Mouse (Mus musculus) myocyte (in vitro differentiated cells): ENCODE measurements at regions not wholly inside any gene's neighbourhood (a gene's known extent, or its start where the extent isn't known, plus 50 kb on each side); places are given as distances from the start of the nearest gene placed in this dataset.

Source experiments
- MYOD1 ChIP-seq, 3 experiments: IDR thresholded peaks; one replicate each; pipeline ENCODE4 v1.6.1; 2011; ENCODE audit warnings: control low read depth in 2 of 3, low read depth in 2 of 3, mild to moderate bottlenecking in 2 of 3, moderate library complexity in 1 of 3; ENCODE audit not compliant: insufficient read length in 2 of 3, control insufficient read depth in 1 of 3
- POLR2A ChIP-seq: IDR thresholded peaks from one replicate; pipeline ENCODE4 v1.6.1; 2011; ENCODE audit warnings: low read depth, mild to moderate bottlenecking, control low read depth, moderate library complexity; ENCODE audit not compliant: insufficient read length
- TCF12 ChIP-seq: IDR thresholded peaks from one replicate; pipeline ENCODE4 v1.6.1; 2011; ENCODE audit warnings: mild to moderate bottlenecking, control low read depth; ENCODE audit not compliant: poor library complexity, insufficient read depth, severe bottlenecking

- no peak for TF ChIP-seq POLR2A
- no peak for TF ChIP-seq MYOD1 (IDR thresholded peaks at IDR 0.05; ENCODE audit: control insufficient read depth in 1 of 3, insufficient read length in 2 of 3, low read depth in 2 of 3)
- TF ChIP-seq TCF12, result no peak
Observed at GRCm38 (mm10) chr10:66953248-66953975, 142.5 kb upstream of the Jmjd1c start.
